Mouse (Mus musculus) heart, embryonic 15.5 days (tissue): Measurements from ENCODE around the gene Efr3b. TPM values are rescaled to one million over a fixed set of nuclear protein-coding genes. Genes with fewer than 3 reads are reported as not detected.
A peak's percentile ranks its signal among the peaks of the same experiment; 100 is the strongest.

ENCODE experiments used
- ATAC-seq: fragments of 200-750 bp; cut with Nextera tagmentation; replicated peaks from 2 replicates; pipeline ENCODE4 v1.8.0; 2017; ENCODE audit warnings: low read depth, moderate TSS enrichment; ENCODE audit not compliant: insufficient number of reproducible peaks, insufficient read depth, low FRiP score
- H3K27ac ChIP-seq: fragments of 300-500 bp; sonication (generic); 2 replicates; pipeline ENCODE4 v1.5.1; 2015; ENCODE audit warnings: mild to moderate bottlenecking, inconsistent platforms
- H3K27me3 ChIP-seq: fragments of 300-500 bp; sonication (generic); 2 replicates; pipeline ENCODE4 v1.6.1; 2015; ENCODE audit warnings: inconsistent platforms
- H3K36me3 ChIP-seq: fragments of 300-500 bp; sonication (generic); 2 replicates; pipeline ENCODE4 v1.6.1; 2015; ENCODE audit warnings: mild to moderate bottlenecking, inconsistent platforms
- H3K4me1 ChIP-seq: fragments of 300-500 bp; sonication (generic); replicated peaks from 2 replicates; pipeline ENCODE4 v1.6.1; 2015; ENCODE audit warnings: inconsistent platforms
- H3K4me2 ChIP-seq: fragments of 300-500 bp; sonication (generic); 2 replicates; pipeline ENCODE4 v1.6.1; 2015; ENCODE audit warnings: inconsistent platforms, mild to moderate bottlenecking, moderate library complexity
- H3K4me3 ChIP-seq: fragments of 300-500 bp; sonication (generic); 2 replicates; pipeline ENCODE4 v1.5.1; 2015; ENCODE audit warnings: mild to moderate bottlenecking, inconsistent platforms
- H3K9ac ChIP-seq: fragments of 300-500 bp; sonication (generic); 2 replicates; pipeline ENCODE4 v1.6.1; 2015; ENCODE audit warnings: mild to moderate bottlenecking, inconsistent platforms
- H3K9me3 ChIP-seq: fragments of 300-500 bp; sonication (generic); replicated peaks from 2 replicates; pipeline ENCODE4 v1.6.1; 2016; ENCODE audit warnings: inconsistent platforms
- WGBS: fragments of 180-500 bp; shearing (Covaris S2); methylation state at CpG from one replicate; pipeline ENCODE4 v1.1.7; 2015; ENCODE audit warnings: mixed read lengths; 5-methylcytosine and 5-hydroxymethylcytosine counted together
- polyA plus RNA-seq: library from polyadenylated mRNA; unstranded; fragments of >200 nt; fragmentation: Nextera tagmentation; extraction: Ambion mirVana; gene quantifications from 2 replicates; pipeline ENCODE4 v1.2.1, GENCODE M21; 2015

Efr3b gene
- polyA plus RNA-seq, result 5.1 and 5.4 TPM in 2 replicates

DNA sequence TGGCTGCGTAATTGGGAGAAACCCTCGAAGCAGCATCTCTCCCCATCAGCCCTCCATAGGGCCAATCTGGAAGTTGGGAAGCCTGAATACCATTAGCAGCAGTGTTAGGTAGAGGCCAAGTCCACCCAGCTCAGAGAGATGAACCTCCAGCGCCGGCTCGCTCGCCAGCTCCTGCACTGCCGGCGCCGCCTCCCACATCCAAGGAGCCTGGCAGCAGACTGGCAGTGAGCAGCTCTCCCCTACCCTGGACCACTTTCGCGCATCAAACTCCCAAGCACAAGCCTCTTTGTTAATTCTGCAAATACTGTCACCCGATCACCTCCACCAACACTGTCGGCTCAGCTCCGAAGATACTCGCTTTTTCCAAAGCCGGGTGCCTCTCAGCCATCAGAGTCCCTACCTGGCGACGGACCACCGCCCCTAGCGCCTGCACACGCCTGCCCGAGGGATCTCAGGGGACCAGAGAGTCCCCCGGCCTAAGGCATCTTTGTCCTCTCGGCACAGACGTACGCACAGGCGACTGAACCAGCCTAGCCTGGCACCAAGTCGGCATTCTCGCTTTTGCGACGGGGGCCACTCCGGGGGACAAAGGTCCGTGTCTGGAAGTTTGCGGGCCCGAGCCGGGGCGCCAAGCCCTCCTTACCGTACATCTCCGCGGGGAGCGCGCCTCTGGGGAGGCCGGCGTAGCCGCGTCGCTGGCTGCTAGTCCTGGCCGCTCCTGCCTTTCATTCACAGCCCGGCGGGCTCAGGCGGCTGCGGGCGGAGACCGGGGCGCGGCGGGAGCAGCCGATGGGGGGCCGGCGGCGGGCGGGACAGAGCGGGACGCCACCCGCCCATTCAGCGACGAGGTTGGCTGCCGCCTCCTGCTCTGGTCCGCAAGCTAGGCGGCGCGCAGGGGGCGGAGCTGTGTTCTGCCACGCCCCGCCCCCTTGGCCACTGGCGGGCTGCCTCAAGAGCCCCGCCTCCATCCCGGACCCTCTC lies at the start of gene Efr3b:
Gene Efr3b (minus strand): TSS at position 855 of the 981 bp plus-strand sequence.
- H3K4me1 ChIP-seq, result peaks cover 44% of the 10 kb centered on the region
- under 1% methylated on average over 70 of the region's 78 CpGs for WGBS
- peak within 1 kb of the TSS; percentile 83 for H3K4me3 ChIP-seq
- ATAC-seq, result peak; percentile 93
- peak within 1 kb of the TSS; percentile 54 for H3K27ac ChIP-seq
- H3K27me3 ChIP-seq, result no peaks in the 10 kb centered on the region
- H3K9me3 ChIP-seq, result no peaks in the 10 kb centered on the region
- no peaks in the 10 kb centered on the region for H3K36me3 ChIP-seq
- peak within 1 kb of the TSS; percentile 95 for H3K4me2 ChIP-seq
- H3K9ac ChIP-seq, result peak within 1 kb of the TSS; percentile 80

DNA sequence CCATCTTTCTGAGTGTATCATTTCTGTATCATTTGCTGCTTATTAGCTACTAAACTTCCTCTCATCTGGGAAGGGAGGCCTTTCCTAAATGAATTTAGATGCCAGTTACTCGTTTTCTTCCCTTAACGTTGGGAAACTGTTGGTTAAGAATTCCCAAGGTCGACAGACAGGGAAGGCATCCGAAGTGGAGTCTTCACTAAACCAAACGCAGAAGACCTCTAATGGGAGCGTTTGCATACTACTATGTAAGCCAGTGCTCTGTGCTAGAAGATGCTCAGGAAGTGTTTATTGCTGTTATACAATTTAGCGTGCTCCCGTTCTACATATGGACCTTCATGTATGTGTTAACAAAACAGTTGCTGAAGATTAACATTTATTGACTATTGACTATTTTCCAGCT lies 44.7 kb upstream of the Efr3b start:
- H3K4me2 ChIP-seq, result peak overlapping the region; percentile 83
- H3K27ac ChIP-seq, result peak overlapping the region; percentile 96
- no peaks in the 10 kb centered on the region for H3K9me3 ChIP-seq
- no peak overlapping the region for H3K9ac ChIP-seq
- H3K36me3 ChIP-seq, result peaks cover 9% of the 10 kb centered on the region; the same call in 1 of the 2 replicates
- H3K4me1 ChIP-seq, result peaks cover 11% of the 10 kb centered on the region
- H3K27me3 ChIP-seq, result no peaks in the 10 kb centered on the region
- H3K4me3 ChIP-seq, result peak overlapping the region; percentile 65
- no peak for ATAC-seq
- 53% methylated on average over 8 of the region's 8 CpGs for WGBS

DNA sequence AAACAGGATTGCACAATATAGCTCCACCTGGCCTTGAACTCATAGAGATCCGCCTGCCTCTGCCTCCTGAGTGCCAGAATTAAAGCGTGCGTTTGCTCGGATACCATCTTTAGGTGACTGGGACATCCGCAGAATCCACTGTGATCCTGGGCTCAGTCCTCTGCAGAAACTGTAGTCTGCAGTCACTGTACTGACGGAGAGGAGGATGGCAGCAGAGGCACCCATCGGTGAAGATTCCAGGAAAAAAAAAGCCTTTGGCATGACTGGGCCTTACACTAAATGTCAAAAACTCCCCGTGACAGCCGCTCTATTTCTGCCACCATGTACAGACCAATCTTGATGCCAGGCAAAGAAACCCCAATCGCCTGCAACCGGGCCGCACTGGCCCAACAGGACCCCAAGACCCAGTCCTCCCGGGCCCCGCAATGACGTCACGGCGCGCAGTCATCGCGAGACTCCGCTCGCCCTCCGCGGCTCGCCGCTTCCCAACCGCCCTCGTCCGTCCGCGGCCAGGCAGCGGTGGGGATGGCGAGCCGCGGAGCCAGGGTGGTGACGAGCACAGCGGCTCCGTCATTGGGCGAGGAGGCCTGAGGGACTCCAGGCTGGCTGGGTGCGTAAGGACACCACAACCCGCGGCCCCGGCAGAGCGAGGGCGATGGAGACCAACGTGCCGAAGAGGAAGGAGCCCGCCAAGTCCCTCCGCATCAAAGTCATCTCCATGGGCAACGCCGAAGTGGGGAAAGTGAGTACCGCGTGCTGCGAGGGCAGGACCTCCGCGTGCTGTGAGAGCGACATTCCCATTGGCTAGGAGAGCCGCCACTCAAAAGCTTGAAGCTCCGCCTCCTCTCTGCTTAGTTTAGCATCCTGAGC lies 43.7 kb upstream of the Efr3b start, which contains the start of gene Dnajc27:
Gene Dnajc27 (plus strand): TSS at position 452 of the 870 bp plus-strand sequence.
- peaks cover 11% of the 10 kb centered on the region for H3K4me1 ChIP-seq
- ATAC-seq, result peak; percentile 97
- H3K9me3 ChIP-seq, result no peaks in the 10 kb centered on the region
- H3K9ac ChIP-seq, result peak within 1 kb of the TSS; percentile 74
- H3K4me3 ChIP-seq, result peak within 1 kb of the TSS; percentile 65
- H3K36me3 ChIP-seq, result no peaks in the 10 kb centered on the region; the same call in 1 of the 2 replicates
- no peaks in the 10 kb centered on the region for H3K27me3 ChIP-seq
- WGBS, result 5% methylated on average over 59 of the region's 59 CpGs
- peak within 1 kb of the TSS; percentile 96 for H3K27ac ChIP-seq
- H3K4me2 ChIP-seq, result peak within 1 kb of the TSS; percentile 83

DNA sequence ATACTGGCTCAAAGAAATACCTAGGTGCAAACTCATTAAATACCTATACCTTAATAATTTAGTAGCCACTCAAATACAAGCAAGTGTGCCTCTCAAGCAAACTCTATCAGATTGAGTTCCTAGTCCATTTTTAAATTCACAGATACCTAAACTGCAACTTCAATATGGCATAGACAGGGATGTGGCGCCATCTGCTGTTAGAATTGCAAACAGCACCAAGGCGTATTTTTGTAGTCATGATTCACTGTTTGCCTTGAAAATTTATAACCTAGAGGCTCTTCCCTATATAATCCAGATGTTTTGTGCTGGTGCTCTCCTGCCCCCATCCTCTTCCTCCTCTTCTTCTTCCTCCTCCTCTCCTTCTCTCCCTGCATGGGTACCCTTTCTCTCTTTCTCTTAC lies 41.6 kb upstream of the Efr3b start:
- Histone ChIP-seq H3K27ac (no peak overlapping the region), H3K4me2 (no peak overlapping the region), H3K4me3 (no peak overlapping the region), H3K36me3 (no peaks in the 10 kb centered on the region), H3K27me3 (no peaks in the 10 kb centered on the region), H3K4me1 (peaks cover 12% of the 10 kb centered on the region), H3K9me3 (no peaks in the 10 kb centered on the region), H3K9ac (no peak overlapping the region)
- ATAC-seq, result no peak
- 0% methylated on average over 2 of the region's 2 CpGs for WGBS

DNA sequence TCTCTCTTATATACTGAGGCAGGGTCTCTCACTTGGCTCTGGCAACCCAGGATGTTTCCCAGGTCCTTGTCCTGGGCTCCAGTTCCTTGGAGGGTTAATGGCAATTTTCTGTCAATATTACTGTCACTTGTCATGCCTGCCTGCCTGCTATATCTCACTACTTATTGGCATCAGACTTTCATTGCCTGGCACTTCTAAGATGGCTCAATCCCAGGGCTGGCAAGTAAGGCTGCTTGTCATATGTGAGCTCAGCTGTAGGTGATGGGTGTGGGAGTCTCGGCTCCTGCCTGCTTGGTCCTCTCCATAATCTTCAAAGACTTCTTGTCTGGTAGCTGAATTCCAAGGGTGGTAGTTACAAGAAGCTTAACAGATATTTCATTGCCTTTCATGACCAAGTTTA lies 39.4 kb upstream of the Efr3b start:
- Histone ChIP-seq H3K36me3 (no peaks in the 10 kb centered on the region), H3K4me1 (peaks cover 10% of the 10 kb centered on the region), H3K27me3 (no peaks in the 10 kb centered on the region), H3K4me2 (no peak overlapping the region), H3K27ac (no peak overlapping the region), H3K9ac (no peak overlapping the region), H3K9me3 (no peaks in the 10 kb centered on the region), H3K4me3 (no peak overlapping the region)
- no peak for ATAC-seq
- 26% methylated on average over 1 of the region's 1 CpGs for WGBS

DNA sequence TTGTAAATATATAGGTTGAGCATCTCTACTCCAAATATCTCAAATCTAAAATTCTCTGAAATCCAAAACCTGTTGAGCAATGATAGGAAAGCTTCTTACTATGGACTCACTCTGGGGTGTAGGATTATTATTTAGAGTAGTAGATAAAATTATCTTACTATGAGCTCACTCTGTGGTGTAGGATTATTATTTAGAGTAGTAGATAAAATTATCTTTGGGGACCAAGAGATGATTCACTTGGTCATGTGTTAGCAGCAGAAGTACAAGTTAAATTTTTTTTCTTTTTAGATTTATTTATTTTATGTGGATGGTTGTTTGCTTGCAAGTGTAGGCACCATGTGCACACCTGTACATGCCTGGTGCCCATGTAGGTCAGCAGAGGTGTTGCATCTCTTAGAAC lies 37.7 kb upstream of the Efr3b start:
- Histone ChIP-seq H3K4me3 (no peak overlapping the region), H3K4me1 (peaks cover 3% of the 10 kb centered on the region), H3K27me3 (no peaks in the 10 kb centered on the region), H3K9ac (no peak overlapping the region), H3K9me3 (no peaks in the 10 kb centered on the region), H3K4me2 (no peak overlapping the region), H3K27ac (no peak overlapping the region), H3K36me3 (no peaks in the 10 kb centered on the region)
- no peak for ATAC-seq

DNA sequence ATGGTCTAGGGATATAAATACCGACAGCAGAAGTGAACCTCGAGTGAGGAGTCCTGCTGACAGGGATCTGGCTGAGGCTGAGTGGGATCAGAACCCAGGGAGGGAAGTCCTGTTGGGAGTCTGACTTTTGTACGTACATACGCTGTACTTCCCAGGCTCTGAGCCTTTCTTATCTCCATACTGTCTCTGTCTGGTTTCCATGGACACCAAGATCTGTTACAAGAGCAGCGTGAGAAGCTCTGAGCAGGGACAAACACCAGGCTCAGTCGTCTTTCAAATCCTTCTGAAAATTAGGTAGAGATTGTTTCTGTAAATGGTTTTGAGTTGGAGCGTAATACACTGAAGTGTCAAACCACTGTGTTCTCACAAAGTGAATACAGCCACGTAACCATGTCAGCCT lies 36.7 kb upstream of the Efr3b start:
- no peak overlapping the region for H3K9ac ChIP-seq
- no peak for ATAC-seq
- no peak overlapping the region for H3K27ac ChIP-seq
- H3K27me3 ChIP-seq, result no peaks in the 10 kb centered on the region
- H3K4me2 ChIP-seq, result no peak overlapping the region
- WGBS, result 33% methylated on average over 8 of the region's 8 CpGs
- no peaks in the 10 kb centered on the region for H3K36me3 ChIP-seq
- H3K4me3 ChIP-seq, result no peak overlapping the region
- H3K9me3 ChIP-seq, result no peaks in the 10 kb centered on the region
- peaks cover 3% of the 10 kb centered on the region for H3K4me1 ChIP-seq

DNA sequence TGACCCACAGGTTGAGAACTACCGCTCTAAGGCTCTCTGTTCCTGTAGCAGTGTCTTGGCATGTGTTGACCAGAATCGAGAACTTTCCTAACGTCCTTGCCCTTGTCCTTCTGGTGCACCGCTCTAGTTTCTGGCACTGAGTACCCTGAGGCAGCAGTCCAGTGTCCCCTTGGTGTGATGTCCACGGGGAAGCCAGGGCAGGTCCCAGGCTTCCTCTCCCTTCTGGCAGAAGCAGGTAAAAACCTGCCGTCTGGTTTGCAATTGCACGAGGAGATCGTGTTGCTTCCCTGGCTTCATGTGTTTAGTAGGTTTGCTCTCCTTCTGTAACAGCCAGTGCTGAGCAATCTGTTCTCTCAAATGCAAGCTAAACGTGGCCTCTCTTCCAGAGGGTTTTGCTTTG lies 33.0 kb upstream of the Efr3b start:
- Histone ChIP-seq H3K27me3 (0 out of 2 replicates have a peak, but pooled peaks cover under 1% of the 10 kb centered on the region), H3K4me3 (no peak overlapping the region), H3K9me3 (no peaks in the 10 kb centered on the region), H3K9ac (no peak overlapping the region), H3K36me3 (no peaks in the 10 kb centered on the region), H3K27ac (no peak overlapping the region), H3K4me1 (peaks cover 3% of the 10 kb centered on the region), H3K4me2 (no peak overlapping the region)
- WGBS, result 74% methylated on average over 9 of the region's 9 CpGs
- no peak for ATAC-seq

DNA sequence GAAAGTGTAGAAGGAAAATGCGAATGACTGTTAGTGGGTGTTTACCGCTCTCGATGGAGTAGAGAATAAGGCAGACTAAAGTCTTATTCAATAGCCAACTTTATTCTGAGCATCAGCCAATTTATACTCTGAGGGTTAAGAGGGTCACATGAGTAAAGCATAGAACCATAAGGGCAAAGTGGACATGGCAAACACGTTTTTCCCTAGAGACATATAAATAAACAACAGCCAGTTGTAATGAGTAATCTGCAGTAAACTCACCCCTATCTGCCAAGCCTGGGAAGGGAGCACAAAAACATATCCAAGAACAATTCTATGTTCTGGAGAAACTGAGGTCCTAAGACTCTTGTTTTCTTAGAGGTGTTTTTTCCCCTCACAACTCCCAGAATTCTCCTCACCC lies 29.8 kb upstream of the Efr3b start:
- WGBS, result 75% methylated on average over 4 of the region's 4 CpGs
- Histone ChIP-seq H3K27ac (no peak overlapping the region), H3K4me2 (no peak overlapping the region), H3K9me3 (no peaks in the 10 kb centered on the region), H3K4me3 (no peak overlapping the region), H3K4me1 (no peaks in the 10 kb centered on the region), H3K9ac (no peak overlapping the region), H3K36me3 (no peaks in the 10 kb centered on the region), H3K27me3 (0 out of 2 replicates have a peak, but pooled peaks cover 3% of the 10 kb centered on the region)
- no peak for ATAC-seq

DNA sequence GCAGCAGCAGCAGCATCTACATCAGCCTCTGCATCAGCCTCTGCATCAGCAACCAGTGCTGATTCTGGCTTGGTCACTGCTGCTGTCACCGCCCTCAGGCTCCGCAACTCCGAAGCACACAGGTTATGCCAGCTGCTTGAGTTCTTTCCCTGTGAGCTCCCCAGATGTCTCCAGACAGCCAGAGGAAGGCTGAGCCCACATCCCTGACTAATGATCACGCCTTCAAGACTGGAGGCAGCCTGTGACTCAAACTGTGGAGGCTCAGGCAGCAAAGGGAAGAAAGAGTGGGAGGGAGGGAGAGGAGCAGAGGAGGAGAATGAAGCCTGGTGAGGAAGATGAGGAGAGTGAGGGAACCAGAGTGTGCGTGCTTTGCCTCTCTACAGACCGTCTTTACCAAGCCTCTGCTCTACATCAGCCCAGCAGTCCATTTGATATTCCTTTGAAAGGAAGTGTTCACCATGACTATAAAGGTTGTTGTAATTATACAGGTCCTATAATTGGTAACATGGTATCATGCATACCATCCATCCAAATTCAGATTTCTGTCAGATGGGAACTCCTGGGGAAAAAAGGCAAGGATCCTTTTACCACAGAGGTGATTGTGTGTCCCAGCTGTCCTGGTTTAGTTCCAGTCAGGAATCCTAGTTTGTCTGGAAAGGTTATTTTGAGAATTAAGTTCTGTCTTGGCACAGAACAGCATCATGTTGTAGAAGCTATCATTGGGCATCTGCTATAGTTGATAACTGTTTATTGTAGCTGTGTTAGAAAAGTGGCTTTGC lies 28.2 kb upstream of the Efr3b start:
- no peak overlapping the region for H3K9ac ChIP-seq
- 0 out of 2 replicates have a peak, but pooled peaks cover 3% of the 10 kb centered on the region for H3K27me3 ChIP-seq
- 61% methylated on average over 6 of the region's 6 CpGs for WGBS
- no peaks in the 10 kb centered on the region for H3K4me1 ChIP-seq
- no peak overlapping the region for H3K4me3 ChIP-seq
- no peaks in the 10 kb centered on the region for H3K9me3 ChIP-seq
- no peak overlapping the region for H3K4me2 ChIP-seq
- no peak overlapping the region for H3K27ac ChIP-seq
- ATAC-seq, result no peak
- no peaks in the 10 kb centered on the region for H3K36me3 ChIP-seq
